Mouse (Mus musculus): ENCODE results near the gene Gnl3l. TPM values are rescaled to one million over a fixed set of nuclear protein-coding genes. Genes with fewer than 3 reads are reported as not detected.

Gnl3l gene
- 1.8 and 2.1 TPM in 2 replicates for polyA plus RNA-seq (2012; ENCODE audit: low replicate concordance)

GRCm38 (mm10) chrX:151016938-151017877 is at the start of gene Gnl3l:
Gene Gnl3l (minus strand): TSS chrX:151017322.

GRCm38 (mm10) chrX:151045850-151046249 is 28.7 kb upstream of the Gnl3l start, which contains the start of gene Fgd1:
Gene Fgd1 (plus strand): TSS chrX:151046150.

Other genes starting within 250 kb of the Gnl3l start
- 1.6 and 5.8 TPM in 2 replicates for gene Maged2, start 203.0 kb downstream of the Gnl3l start, polyA plus RNA-seq (2012; ENCODE audit: low replicate concordance)
- 0.39 TPM in 2 replicates for gene Fgd1, start 28.8 kb upstream of the Gnl3l start, polyA plus RNA-seq (2012; ENCODE audit: low replicate concordance)
- 2.4 and 4.1 TPM in 2 replicates for gene Tsr2, start 79.2 kb upstream of the Gnl3l start, polyA plus RNA-seq (2012; ENCODE audit: low replicate concordance)
- not detected in 2 replicates for gene Wnk3, start 180.8 kb upstream of the Gnl3l start, polyA plus RNA-seq (2012; ENCODE audit: low replicate concordance)